Mouse (Mus musculus) midbrain, postnatal 0 days (tissue): Measurements from ENCODE around the gene Nrxn3. TPM values are rescaled to one million over a fixed set of nuclear protein-coding genes. Genes with fewer than 3 reads are reported as not detected.
A peak's percentile ranks its signal among the peaks of the same experiment; 100 is the strongest.

ENCODE experiments used
- ATAC-seq: fragments of 200-750 bp; cut with Nextera tagmentation; 2 replicates; pipeline ENCODE4 v1.8.0; 2017; ENCODE audit warnings: moderate number of reproducible peaks, mild to moderate bottlenecking, moderate TSS enrichment, moderate library complexity; ENCODE audit not compliant: low FRiP score
- DNase-seq: peaks from one replicate; pipeline ENCODE4 v3.0.0-alpha.2; 2015; ENCODE audit warnings: low spot score
- H3K27ac ChIP-seq: fragments of 300-500 bp; sonication (generic); 2 replicates; pipeline ENCODE4 v1.5.1; 2014; ENCODE audit warnings: low read depth, mild to moderate bottlenecking, low read length, mixed read lengths
- H3K27me3 ChIP-seq: fragments of 300-500 bp; sonication (generic); 2 replicates; pipeline ENCODE4 v1.6.1; 2014; ENCODE audit warnings: low read length, control low read depth, mixed read lengths; ENCODE audit not compliant: insufficient read depth
- H3K36me3 ChIP-seq: fragments of 300-500 bp; sonication (generic); 2 replicates; pipeline ENCODE4 v1.6.1; 2014; ENCODE audit warnings: low read length, control low read depth, mixed read lengths; ENCODE audit not compliant: insufficient read depth
- H3K4me1 ChIP-seq: fragments of 300-500 bp; sonication (generic); 2 replicates; pipeline ENCODE4 v1.6.1; 2014; ENCODE audit warnings: mild to moderate bottlenecking, control low read depth, antibody characterized with exemption, low read length, mixed read lengths; ENCODE audit not compliant: insufficient read depth
- H3K4me2 ChIP-seq: fragments of 300-500 bp; sonication (generic); 2 replicates; pipeline ENCODE4 v1.6.1; 2014; ENCODE audit warnings: low read depth, mild to moderate bottlenecking, low read length, mixed read lengths; ENCODE audit not compliant: poor library complexity, severe bottlenecking
- H3K4me3 ChIP-seq: fragments of 300-500 bp; sonication (generic); 2 replicates; pipeline ENCODE4 v1.5.1; 2014; ENCODE audit warnings: low read depth, mild to moderate bottlenecking, low read length, moderate library complexity
- H3K9ac ChIP-seq: fragments of 300-500 bp; sonication (generic); replicated peaks from 2 replicates; pipeline ENCODE4 v1.6.1; 2014; ENCODE audit warnings: mild to moderate bottlenecking, low read length, moderate library complexity, mixed read lengths; ENCODE audit not compliant: poor library complexity, severe bottlenecking
- H3K9me3 ChIP-seq: fragments of 300-500 bp; sonication (generic); 2 replicates; pipeline ENCODE4 v1.6.1; 2016; ENCODE audit warnings: low read length, control low read depth
- CTCF ChIP-seq: IDR thresholded peaks from 2 replicates; pipeline ENCODE4 v1.5.1; 2016; ENCODE audit warnings: antibody characterized with exemption, mild to moderate bottlenecking
- WGBS: fragments of 180-500 bp; shearing (Covaris S2); extraction: QIAGEN DNeasy Blood & Tissue Kit; methylation state at CpG from one replicate; pipeline ENCODE4 v1.1.7; 2014; 5-methylcytosine and 5-hydroxymethylcytosine counted together
- polyA plus RNA-seq: library from polyadenylated mRNA; unstranded; fragments of >200 nt; fragmentation: Nextera tagmentation; extraction: Ambion mirVana; gene quantifications from 2 replicates; pipeline ENCODE4 v1.2.1, GENCODE M21; 2015
- total RNA-seq: library from RNA; depleted of rRNA; stranded (reverse); fragments of >200 nt; gene quantifications from 2 replicates; pipeline ENCODE4 v1.2.3, GENCODE M21; 2014

The Nrxn3 gene
- total and polyA plus RNA-seq, 2 experiments from 2014 or later = 80.8 to 88.2 TPM

DNA sequence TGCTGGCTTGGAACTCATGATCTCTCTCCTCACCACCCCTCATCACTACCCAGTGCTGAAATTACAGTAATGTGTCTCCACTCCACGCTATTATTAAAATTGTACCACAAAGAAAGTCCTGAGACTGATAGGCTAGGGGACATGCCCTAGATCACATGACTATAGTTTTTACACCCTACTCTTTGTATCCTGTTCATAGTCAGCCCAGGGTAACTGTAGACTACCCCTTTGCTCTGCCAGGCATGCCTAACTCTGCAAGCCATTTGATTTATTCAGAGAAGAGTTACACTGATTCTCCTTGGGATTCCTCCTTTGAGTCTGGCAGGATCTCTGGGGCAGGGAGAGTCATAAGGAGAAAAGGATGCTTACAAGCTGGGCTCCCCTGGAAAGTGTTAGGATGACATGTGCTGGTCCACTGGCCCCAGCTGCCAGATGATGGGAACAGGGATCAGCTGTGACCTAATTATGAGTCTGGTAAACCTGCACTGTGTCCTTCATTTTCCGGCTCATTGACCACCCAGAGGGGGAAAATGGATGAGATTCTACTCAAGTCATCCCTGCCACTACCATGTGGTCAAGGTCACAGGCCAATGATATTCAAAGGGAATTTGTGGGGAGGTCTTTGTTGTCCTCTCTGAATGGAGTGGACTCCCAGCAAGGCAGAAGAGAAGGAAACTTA is 318.9 kb downstream of the Nrxn3 start:
- 72% methylated on average over 2 of the region's 2 CpGs for WGBS
- TF ChIP-seq CTCF = no peak
- no peaks in the 10 kb centered on the region for H3K4me1 ChIP-seq
- H3K27ac ChIP-seq = no peak overlapping the region
- ATAC-seq (peak; percentile 52; the same call in 1 of the 2 replicates), DNase-seq (peak; percentile 82)
- no peaks in the 10 kb centered on the region for H3K27me3 ChIP-seq
- H3K4me3 ChIP-seq = no peak overlapping the region
- H3K4me2 ChIP-seq = no peak overlapping the region
- H3K9ac ChIP-seq = no peak overlapping the region
- H3K36me3 ChIP-seq = no peaks in the 10 kb centered on the region
- no peaks in the 10 kb centered on the region for H3K9me3 ChIP-seq

DNA sequence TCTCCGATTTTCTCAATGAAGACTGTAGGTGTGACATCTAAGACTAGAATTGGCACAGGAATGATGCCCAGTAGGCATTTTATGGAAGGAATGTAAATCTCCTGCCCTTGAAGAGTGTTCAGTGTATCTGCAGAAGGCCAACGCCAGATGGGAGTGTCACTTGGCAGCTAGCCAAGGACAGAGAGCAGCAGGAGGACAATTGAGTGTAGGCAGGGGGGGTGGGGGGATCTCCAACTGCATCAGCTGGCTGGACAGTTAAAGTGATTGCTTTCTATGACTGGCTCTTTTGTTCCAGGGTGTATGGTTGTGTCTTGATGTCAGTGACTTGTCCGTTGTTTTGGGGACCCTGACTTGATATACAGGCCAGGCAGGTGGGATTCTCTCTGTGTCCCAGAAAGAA is 326.6 kb downstream of the Nrxn3 start:
- DNase-seq = peak; percentile 86
- no peaks in the 10 kb centered on the region for H3K36me3 ChIP-seq

DNA sequence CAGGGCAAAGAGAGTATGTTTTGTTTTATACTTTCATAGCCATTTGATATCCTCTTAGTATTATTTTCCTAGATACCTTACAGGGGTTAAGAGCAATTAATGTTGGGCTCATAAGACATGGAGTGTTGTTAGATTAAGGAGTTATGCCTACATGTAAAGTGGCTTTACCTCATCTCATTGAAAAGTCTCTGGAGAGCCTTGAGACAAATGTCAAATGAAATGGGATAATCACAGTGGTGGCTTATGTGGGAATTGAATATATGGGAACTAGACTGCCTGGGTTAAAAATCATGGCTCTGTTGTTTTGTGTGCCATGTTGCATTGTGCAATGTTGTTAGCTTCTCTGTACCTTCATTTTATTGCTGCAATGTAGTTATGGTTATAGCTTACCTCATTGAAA is 327.0 kb downstream of the Nrxn3 start:
- no peaks in the 10 kb centered on the region for H3K36me3 ChIP-seq
- H3K4me3 ChIP-seq = no peak overlapping the region
- no peak for ATAC-seq

More for the DNA sequence above, 326.6 kb downstream of the Nrxn3 start:
- Histone ChIP-seq H3K9me3 (no peaks in the 10 kb centered on the region), H3K4me2 (no peak overlapping the region), H3K27me3 (no peaks in the 10 kb centered on the region), H3K4me3 (no peak overlapping the region), H3K27ac (no peak overlapping the region), H3K9ac (no peak overlapping the region), H3K4me1 (no peaks in the 10 kb centered on the region)
- 20% methylated on average over 3 of the region's 3 CpGs for WGBS
- 0 out of 2 replicates have a peak, but pooled peaks have one; percentile 7 for TF ChIP-seq CTCF
- ATAC-seq = peak; percentile 20; the same call in 1 of the 2 replicates

DNA sequence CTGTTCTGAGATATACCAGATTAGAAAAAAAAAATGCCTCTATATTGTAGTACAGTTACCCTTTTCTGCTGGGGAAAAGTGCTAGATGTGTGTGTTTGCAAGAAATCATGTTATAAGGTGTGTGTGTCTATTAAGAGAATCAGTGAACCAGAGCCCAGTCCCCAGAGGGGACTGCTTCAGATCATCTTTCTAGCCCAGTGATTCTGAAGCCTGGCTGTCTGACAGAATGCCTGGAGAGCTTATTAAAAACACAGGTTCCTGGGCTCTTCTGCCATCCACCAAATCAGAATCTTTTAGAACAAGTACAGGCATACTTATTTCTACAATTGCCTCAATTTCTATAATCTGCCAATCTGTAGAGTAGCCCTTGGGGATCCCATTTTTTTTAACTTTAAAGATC is 349.8 kb downstream of the Nrxn3 start:
- Histone ChIP-seq H3K4me1 (no peaks in the 10 kb centered on the region), H3K4me2 (no peak overlapping the region), H3K4me3 (no peak overlapping the region), H3K9ac (no peak overlapping the region), H3K27me3 (no peaks in the 10 kb centered on the region), H3K36me3 (no peaks in the 10 kb centered on the region), H3K27ac (no peak overlapping the region), H3K9me3 (no peaks in the 10 kb centered on the region)
- DNase-seq (peak; percentile 46), ATAC-seq (no peak)
- no peak for TF ChIP-seq CTCF

More for the DNA sequence above, 327.0 kb downstream of the Nrxn3 start:
- no peak for TF ChIP-seq CTCF
- Histone ChIP-seq H3K27ac (no peak overlapping the region), H3K9ac (no peak overlapping the region), H3K4me2 (no peak overlapping the region), H3K27me3 (no peaks in the 10 kb centered on the region), H3K4me1 (no peaks in the 10 kb centered on the region), H3K9me3 (no peaks in the 10 kb centered on the region)
- no peak for DNase-seq

DNA sequence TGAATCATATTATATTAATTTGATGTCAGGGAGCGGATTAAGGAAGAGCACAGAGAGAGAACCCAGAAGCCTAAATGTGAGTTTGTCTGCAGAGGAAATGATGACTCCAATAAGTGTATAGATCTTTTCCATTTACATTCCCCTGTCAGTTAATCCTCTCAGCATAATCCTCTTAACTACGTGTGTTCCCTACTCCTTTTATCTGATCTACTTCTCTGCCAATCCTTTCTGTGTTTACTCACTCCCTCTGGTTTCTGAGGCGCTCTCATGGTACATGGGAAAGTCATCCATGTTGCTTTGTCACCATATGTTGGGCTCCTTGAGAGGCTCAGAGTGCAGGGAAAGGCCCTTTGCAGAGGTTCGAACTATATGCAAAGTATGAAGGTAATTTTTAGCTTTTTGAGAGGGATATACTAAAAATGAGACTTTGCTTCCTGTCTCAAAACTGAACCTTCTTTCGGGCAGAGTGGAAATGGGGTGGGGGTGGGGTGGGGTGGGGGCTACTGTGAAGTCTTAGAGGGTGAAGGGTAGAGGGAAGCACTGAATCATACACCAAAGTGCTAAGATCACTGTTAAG is 350.6 kb downstream of the Nrxn3 start:
- ATAC-seq (no peak), DNase-seq (no peak)
- H3K9ac ChIP-seq = no peak overlapping the region
- H3K27ac ChIP-seq = no peak overlapping the region
- H3K9me3 ChIP-seq = no peaks in the 10 kb centered on the region
- H3K36me3 ChIP-seq = no peaks in the 10 kb centered on the region
- TF ChIP-seq CTCF = no peak
- no peak overlapping the region for H3K4me3 ChIP-seq
- H3K4me2 ChIP-seq = no peak overlapping the region
- no peaks in the 10 kb centered on the region for H3K4me1 ChIP-seq
- H3K27me3 ChIP-seq = no peaks in the 10 kb centered on the region
- WGBS = 52% methylated on average over 5 of the region's 5 CpGs

DNA sequence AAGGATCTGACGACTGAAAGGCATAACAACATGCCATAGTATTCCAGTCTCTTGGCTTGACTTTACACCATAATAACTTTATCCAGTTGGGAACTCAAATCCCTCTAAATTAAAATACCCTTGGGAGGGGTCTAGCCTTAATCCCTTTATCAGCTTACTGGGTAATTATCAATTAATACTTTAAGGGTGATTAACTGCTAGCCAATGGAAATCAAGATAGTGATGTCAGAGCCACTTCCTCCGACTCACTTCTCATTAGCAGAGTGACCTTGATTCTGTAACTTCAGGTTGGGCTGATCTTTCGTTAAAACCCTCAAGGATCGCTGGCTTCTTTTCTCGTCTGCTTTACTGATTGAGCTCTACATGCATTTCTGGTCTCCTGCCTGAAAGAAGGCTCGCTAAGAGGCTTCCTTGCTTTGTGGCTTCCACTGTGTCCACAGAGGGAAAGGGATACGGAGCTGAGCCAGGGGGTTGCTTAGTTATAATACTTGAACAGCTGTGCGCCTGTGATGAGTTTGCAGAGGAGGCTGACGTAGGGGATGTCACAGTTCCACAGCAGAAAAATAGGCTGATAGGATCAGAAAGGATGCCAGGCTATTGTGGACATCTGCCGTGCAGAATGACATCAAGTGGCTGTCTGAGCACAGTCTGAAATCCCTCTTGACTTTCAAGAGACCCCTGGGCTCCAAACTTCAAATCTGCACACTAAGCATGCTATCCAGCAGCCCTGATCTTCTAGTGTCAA is 352.0 kb downstream of the Nrxn3 start:
- Histone ChIP-seq H3K27ac (no peak overlapping the region), H3K4me2 (no peak overlapping the region), H3K36me3 (no peaks in the 10 kb centered on the region), H3K4me3 (no peak overlapping the region), H3K4me1 (no peaks in the 10 kb centered on the region), H3K9ac (no peak overlapping the region), H3K9me3 (no peaks in the 10 kb centered on the region), H3K27me3 (no peaks in the 10 kb centered on the region)
- ATAC-seq (peak; percentile 27; the same call in 1 of the 2 replicates), DNase-seq (peak; percentile 60)
- WGBS = 14% methylated on average over 10 of the region's 10 CpGs
- TF ChIP-seq CTCF = no peak
